Mouse (Mus musculus): ENCODE measurements around the gene D130040H23Rik. TPM values are rescaled to one million over a fixed set of nuclear protein-coding genes. Genes with fewer than 3 reads are reported as not detected.
A peak's percentile ranks its signal among the peaks of the same experiment; 100 is the strongest.

The D130040H23Rik gene
- total and polyA plus RNA-seq, 3 experiments = 14.4 to 26.6 (median 20.1) TPM

GRCm38 (mm10) chr8:69242541-69242940 lies 28.3 kb upstream of the D130040H23Rik start:
- Histone ChIP-seq H3K4me3 (replicated peaks in 1 of 3; ENCODE audit: low read depth in 2 of 3, low read length in 2 of 3, poor library complexity in 1 of 3) (no peak overlapping the region), H3K27me3 (replicated peaks) (no peaks in the 10 kb centered on the region), H3K27ac (ENCODE audit: insufficient read depth, low read depth) (no peak overlapping the region), H3K4me2 (ENCODE audit: insufficient read depth, low read depth, poor library complexity, severe bottlenecking) (no peak overlapping the region), H3K9ac (ENCODE audit: insufficient read depth, low read depth) (no peak overlapping the region), H3K9me3 (replicated peaks; ENCODE audit: low read length) (no peaks in the 10 kb centered on the region), H3K4me1 (ENCODE audit: control insufficient read depth in 1 of 2, insufficient read depth in 2 of 2) (no peaks in the 10 kb centered on the region; a peak in 1 of 4 replicates), H3K36me3 (replicated peaks in 1 of 2; ENCODE audit: control insufficient read depth in 1 of 2, insufficient read depth in 1 of 2, low read length in 1 of 2) (no peaks in the 10 kb centered on the region), H3K79me2 (replicated peaks; ENCODE audit: control insufficient read depth, extremely low read depth, insufficient read depth, poor library complexity, severe bottlenecking) (no peaks in the 10 kb centered on the region)
- TF ChIP-seq MYC (IDR thresholded peaks at IDR 0.05; ENCODE audit: low read depth, low read length) (no peak), MAZ (IDR thresholded peaks at IDR 0.05; ENCODE audit: low read depth, low read length) (no peak), JUN (IDR thresholded peaks at IDR 0.05; ENCODE audit: insufficient read depth, low read depth, low read length) (no peak), MAFK (IDR thresholded peaks at IDR 0.05; ENCODE audit: insufficient replicate concordance, low read length) (no peak)
- in situ Hi-C loops (cut with MboI; ENCODE audit: low pct_ligation_motif_present, low pct_unique_long_range_greater_than_20kb, low sequenced_read_pairs) = no loop called here
- dilution Hi-C loops (cut with MboI; ENCODE audit: extremely low pct_ligation_motif_present, extremely low pct_unique_long_range_greater_than_20kb, low sequenced_read_pairs) = no loop called here
- no peak for DNase-seq (ENCODE audit: extremely low read depth)

GRCm38 (mm10) chr8:69268525-69268924 lies 2.4 kb upstream of the D130040H23Rik start:
- Histone ChIP-seq H3K79me2 (replicated peaks; ENCODE audit: control insufficient read depth, extremely low read depth, insufficient read depth, poor library complexity, severe bottlenecking) (peaks cover 21% of the 10 kb centered on the region), H3K27ac (ENCODE audit: insufficient read depth, low read depth) (no peak overlapping the region), H3K9ac (ENCODE audit: insufficient read depth, low read depth) (no peak overlapping the region), H3K4me3 (replicated peaks in 1 of 3; ENCODE audit: low read depth in 2 of 3, low read length in 2 of 3, poor library complexity in 1 of 3) (no peak overlapping the region), H3K36me3 (replicated peaks in 1 of 2; ENCODE audit: control insufficient read depth in 1 of 2, insufficient read depth in 1 of 2, low read length in 1 of 2) (peaks cover 0 to 6% of the 10 kb centered on the region in 2 experiments), H3K27me3 (replicated peaks) (no peaks in the 10 kb centered on the region), H3K9me3 (replicated peaks; ENCODE audit: low read length) (no peaks in the 10 kb centered on the region), H3K4me1 (ENCODE audit: control insufficient read depth in 1 of 2, insufficient read depth in 2 of 2) (peaks cover 6 to 23% of the 10 kb centered on the region in 2 experiments), H3K4me2 (ENCODE audit: insufficient read depth, low read depth, poor library complexity, severe bottlenecking) (no peak overlapping the region)
- peak; percentile 32 for DNase-seq (ENCODE audit: extremely low read depth)
- in situ Hi-C loops (cut with MboI; ENCODE audit: low pct_ligation_motif_present, low pct_unique_long_range_greater_than_20kb, low sequenced_read_pairs) = no loop called here
- peak; percentile 48 for TF ChIP-seq RAD21 (IDR thresholded peaks at IDR 0.05; ENCODE audit: low read depth, low read length)
- TF ChIP-seq MAFK (IDR thresholded peaks at IDR 0.05; ENCODE audit: insufficient replicate concordance, low read length) = no peak
- TF ChIP-seq POLR2A (IDR thresholded peaks at IDR 0.05; ENCODE audit: low read depth, low read length) = no peak
- no peak for TF ChIP-seq ELF1 (IDR thresholded peaks at IDR 0.05; ENCODE audit: low read depth, low read length)
- peak in 1 of 2 experiments; percentile 62; a peak in 2 of 4 replicates for TF ChIP-seq CTCF (conservative IDR thresholded peaks at IDR 0.05 in 1 of 2, IDR thresholded peaks at IDR 0.05 in 1 of 2; ENCODE audit: low read depth in 2 of 2, low read length in 2 of 2)
- TF ChIP-seq SMC3 (IDR thresholded peaks at IDR 0.05; ENCODE audit: low read depth, low read length) = peak; percentile 25
- TF ChIP-seq MEF2A (IDR thresholded peaks at IDR 0.05; ENCODE audit: borderline replicate concordance, low read depth, low read length) = peak; percentile 66; the same call in 1 of the 2 replicates
- dilution Hi-C loops (cut with MboI; ENCODE audit: extremely low pct_ligation_motif_present, extremely low pct_unique_long_range_greater_than_20kb, low sequenced_read_pairs) = no loop called here

- in situ Hi-C loops (cut with MboI; ENCODE audit: low pct_ligation_motif_present, low pct_unique_long_range_greater_than_20kb, low sequenced_read_pairs) (no loop called here), dilution Hi-C loops (cut with MboI; ENCODE audit: extremely low pct_ligation_motif_present, extremely low pct_unique_long_range_greater_than_20kb, low sequenced_read_pairs) (no loop called here)
- no peaks in the 10 kb centered on the region for H3K27me3 ChIP-seq (replicated peaks)
- peak overlapping the region; percentile 63 to 82 (median 78) for H3K4me3 ChIP-seq (replicated peaks in 1 of 3; ENCODE audit: low read depth in 2 of 3, low read length in 2 of 3, poor library complexity in 1 of 3)
- peaks cover 19 to 29% of the 10 kb centered on the region in 2 experiments for H3K36me3 ChIP-seq (replicated peaks in 1 of 2; ENCODE audit: control insufficient read depth in 1 of 2, insufficient read depth in 1 of 2, low read length in 1 of 2)
- H3K9ac ChIP-seq (ENCODE audit: insufficient read depth, low read depth) = peak overlapping the region; percentile 76
- H3K9me3 ChIP-seq (replicated peaks; ENCODE audit: low read length) = peaks cover 17% of the 10 kb centered on the region
- H3K27ac ChIP-seq (ENCODE audit: insufficient read depth, low read depth) = peak overlapping the region; percentile 70
- TF ChIP-seq NRF1 (IDR thresholded peaks at IDR 0.05; ENCODE audit: low read depth, low read length) (peak; percentile 65), JUN (IDR thresholded peaks at IDR 0.05; ENCODE audit: insufficient read depth, low read depth, low read length) (no peak)
- peak overlapping the region; percentile 99; the same call in 1 of the 2 replicates for H3K4me2 ChIP-seq (ENCODE audit: insufficient read depth, low read depth, poor library complexity, severe bottlenecking)
- H3K79me2 ChIP-seq (replicated peaks; ENCODE audit: control insufficient read depth, extremely low read depth, insufficient read depth, poor library complexity, severe bottlenecking) = peaks cover 44% of the 10 kb centered on the region
- DNase-seq (ENCODE audit: extremely low read depth) = no peak
- peaks cover 10 to 42% of the 10 kb centered on the region in 2 experiments for H3K4me1 ChIP-seq (ENCODE audit: control insufficient read depth in 1 of 2, insufficient read depth in 2 of 2)
These were observed 299 bp downstream of the D130040H23Rik start for GRCm38 (mm10) chr8:69271203-69271554.
